Mouse (Mus musculus) bone marrow, adult 2 months (tissue): Measurements from ENCODE around the gene Fkbp7. TPM values are rescaled to one million over a fixed set of nuclear protein-coding genes. Genes with fewer than 3 reads are reported as not detected.

Experiments
- H3K27ac ChIP-seq: fragments of 200-500 bp; 2 replicates; pipeline ENCODE4 v1.5.1; 2012; ENCODE audit warnings: low read depth, mild to moderate bottlenecking, control low read depth, inconsistent platforms, low read length; ENCODE audit not compliant: control insufficient read depth, poor library complexity, insufficient read depth
- H3K4me1 ChIP-seq: fragments of 200-500 bp; 2 replicates; pipeline ENCODE4 v1.6.1; 2011; ENCODE audit warnings: low read length; ENCODE audit not compliant: control insufficient read depth, insufficient read depth
- H3K4me3 ChIP-seq: fragments of 200-500 bp; replicated peaks from 2 replicates; pipeline ENCODE3; 2011; ENCODE audit warnings: mild to moderate bottlenecking, low read depth, low read length, control low read depth; ENCODE audit not compliant: control insufficient read depth
- CTCF ChIP-seq: fragments of 200-500 bp; IDR thresholded peaks from 2 replicates; pipeline ENCODE4 v1.5.1; 2011; ENCODE audit warnings: low read length, control low read depth; ENCODE audit not compliant: control insufficient read depth, insufficient read depth
- POLR2A ChIP-seq: fragments of 200-500 bp; IDR thresholded peaks from 2 replicates; pipeline ENCODE4 v1.6.1; 2011; ENCODE audit warnings: low read depth, mild to moderate bottlenecking, control low read depth, low read length, borderline replicate concordance; ENCODE audit not compliant: control insufficient read depth
- WGBS: fragments of 180-500 bp; shearing (Covaris S2); methylation state at CpG from one replicate; pipeline ENCODE4 v1.1.7; 2018; 5-methylcytosine and 5-hydroxymethylcytosine counted together
- polyA plus RNA-seq: library from polyadenylated mRNA; stranded (reverse); fragments of >200 nt; gene quantifications from 2 replicates; pipeline ENCODE4 v1.2.4, GENCODE M21; 2011; ENCODE audit warnings: low replicate concordance; ENCODE audit not compliant: missing spikeins, insufficient read depth, insufficient read length

The Fkbp7 gene
- polyA plus RNA-seq, 1 experiment, result 17.8 TPM

- no peak for TF ChIP-seq POLR2A
- no peak for TF ChIP-seq CTCF
- 37% methylated on average over 12 of the region's 12 CpGs for WGBS
- H3K27ac ChIP-seq, result no peak overlapping the region
- no peak overlapping the region for H3K4me3 ChIP-seq
- no peaks in the 10 kb centered on the region; the same call in 1 of the 2 replicates for H3K4me1 ChIP-seq
Measured at GRCm38 (mm10) chr2:76690436-76691204, 17.7 kb upstream of the Fkbp7 start.

- WGBS, result 69% methylated on average over 7 of the region's 7 CpGs
Measured at GRCm38 (mm10) chr2:76688162-76688561, 15.2 kb upstream of the Fkbp7 start.

DNA sequence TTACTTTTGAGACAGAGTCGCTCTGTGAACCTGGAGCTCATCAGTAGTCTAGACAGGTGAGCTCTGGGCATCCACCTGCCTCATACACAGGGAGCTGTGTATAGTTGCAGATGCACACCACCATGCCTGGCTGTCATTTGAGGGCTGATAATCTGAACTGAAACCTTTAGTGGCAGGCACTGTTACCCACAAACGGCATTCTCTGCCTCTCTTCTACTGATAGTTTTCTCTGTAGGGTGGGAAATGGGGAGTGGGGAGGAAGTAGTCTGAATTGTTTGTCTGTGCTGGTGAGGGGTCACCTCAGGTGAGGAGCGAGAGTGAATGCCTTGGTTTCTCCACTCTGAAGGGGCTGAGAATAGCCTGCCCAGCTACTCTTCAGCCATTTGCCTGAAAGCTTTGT lies 14.7 kb upstream of the Fkbp7 start:
- Histone ChIP-seq H3K4me1 (no peaks in the 10 kb centered on the region; the same call in 1 of the 2 replicates), H3K4me3 (no peak overlapping the region), H3K27ac (no peak overlapping the region)
- 70% methylated on average over 3 of the region's 3 CpGs for WGBS
- TF ChIP-seq CTCF, result no peak
- no peak for TF ChIP-seq POLR2A

More at GRCm38 (mm10) chr2:76688162-76688561, 15.2 kb upstream of the Fkbp7 start:
- Histone ChIP-seq H3K4me3 (no peak overlapping the region), H3K4me1 (no peaks in the 10 kb centered on the region; the same call in 1 of the 2 replicates), H3K27ac (no peak overlapping the region)
- TF ChIP-seq POLR2A (no peak), CTCF (no peak)

GRCm38 (mm10) chr2:76686986-76687385 lies 14.1 kb upstream of the Fkbp7 start:
- H3K4me1 ChIP-seq, result no peaks in the 10 kb centered on the region; the same call in 1 of the 2 replicates
- 91% methylated on average over 3 of the region's 3 CpGs for WGBS
- TF ChIP-seq CTCF, result no peak

GRCm38 (mm10) chr2:76682301-76682700 lies 9.4 kb upstream of the Fkbp7 start:
- 86% methylated on average over 8 of the region's 8 CpGs for WGBS
- no peaks in the 10 kb centered on the region for H3K4me1 ChIP-seq
- H3K27ac ChIP-seq, result no peak overlapping the region
- H3K4me3 ChIP-seq, result no peak overlapping the region
- TF ChIP-seq CTCF (no peak), POLR2A (no peak)

More at GRCm38 (mm10) chr2:76686986-76687385, 14.1 kb upstream of the Fkbp7 start:
- H3K4me3 ChIP-seq, result no peak overlapping the region
- no peak overlapping the region for H3K27ac ChIP-seq

GRCm38 (mm10) chr2:76676401-76677226 lies 3.7 kb upstream of the Fkbp7 start:
- H3K4me3 ChIP-seq, result no peak overlapping the region
- H3K27ac ChIP-seq, result no peak overlapping the region
- TF ChIP-seq CTCF, result no peak
- no peak for TF ChIP-seq POLR2A
- 66% methylated on average over 13 of the region's 13 CpGs for WGBS
- no peaks in the 10 kb centered on the region; the same call in 1 of the 2 replicates for H3K4me1 ChIP-seq

DNA sequence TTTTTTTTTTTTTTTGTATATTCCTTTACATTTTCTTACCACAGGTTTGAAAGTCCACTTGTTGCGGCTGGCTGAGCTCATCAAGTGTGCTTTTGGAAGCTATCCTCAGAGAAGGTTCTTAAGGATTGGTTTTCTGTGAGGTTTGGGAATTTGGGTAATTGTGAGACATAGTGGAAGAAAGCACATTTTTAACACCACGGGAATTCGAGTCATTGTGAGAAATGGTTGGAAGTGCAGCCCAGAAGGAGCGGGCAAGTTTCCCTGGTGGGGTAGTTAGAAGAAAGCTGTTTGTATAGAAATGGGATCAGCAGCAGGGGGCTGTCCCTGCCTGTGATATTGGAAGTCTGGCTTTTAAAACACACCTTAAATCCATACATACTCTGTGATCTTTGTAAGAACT lies 3.0 kb upstream of the Fkbp7 start:
- Histone ChIP-seq H3K4me3 (no peak overlapping the region), H3K27ac (no peak overlapping the region), H3K4me1 (no peaks in the 10 kb centered on the region; the same call in 1 of the 2 replicates)
- TF ChIP-seq POLR2A, result no peak
- no peak for TF ChIP-seq CTCF
- WGBS, result 22% methylated on average over 4 of the region's 4 CpGs

- no peak for TF ChIP-seq CTCF
- TF ChIP-seq POLR2A, result no peak
- Histone ChIP-seq H3K4me1 (no peaks in the 10 kb centered on the region; the same call in 1 of the 2 replicates), H3K27ac (peak overlapping the region; percentile 36; the same call in 1 of the 2 replicates), H3K4me3 (peak overlapping the region; percentile 81)
- under 1% methylated on average over 38 of the region's 44 CpGs for WGBS
Measured at GRCm38 (mm10) chr2:76675451-76675850, 2.5 kb upstream of the Fkbp7 start.
